Mouse (Mus musculus): ENCODE results near the gene Fam3b. TPM values are rescaled to one million over a fixed set of nuclear protein-coding genes. Genes with fewer than 3 reads are reported as not detected.

Gene Fam3b
- polyA plus RNA-seq, 1 experiment from 2014 or later = 2.2 TPM

GRCm38 (mm10) chr16:97476524-97476923 lies 38.1 kb downstream of the Fam3b start:
- no peak for ATAC-seq (ENCODE audit: insufficient number of reproducible peaks, low FRiP score, low TSS enrichment, low read depth)
- no peak overlapping the region for H3K27ac ChIP-seq
- no peak overlapping the region for H3K4me3 ChIP-seq
- H3K4me2 ChIP-seq = no peak overlapping the region
- no peaks in the 10 kb centered on the region for H3K27me3 ChIP-seq
- no peaks in the 10 kb centered on the region for H3K4me1 ChIP-seq
- 71% methylated on average over 1 of the region's 1 CpGs for WGBS
- H3K9ac ChIP-seq = no peak overlapping the region
- H3K36me3 ChIP-seq = no peaks in the 10 kb centered on the region
- H3K9me3 ChIP-seq = no peaks in the 10 kb centered on the region

GRCm38 (mm10) chr16:97475581-97475980 lies 39.0 kb downstream of the Fam3b start:
- Histone ChIP-seq H3K4me1 (no peaks in the 10 kb centered on the region), H3K36me3 (no peaks in the 10 kb centered on the region), H3K9ac (no peak overlapping the region), H3K9me3 (no peaks in the 10 kb centered on the region), H3K27ac (no peak overlapping the region), H3K4me3 (no peak overlapping the region), H3K4me2 (no peak overlapping the region), H3K27me3 (no peaks in the 10 kb centered on the region)
- 84% methylated on average over 3 of the region's 3 CpGs for WGBS
- no peak for ATAC-seq (ENCODE audit: insufficient number of reproducible peaks, low FRiP score, low TSS enrichment, low read depth)

GRCm38 (mm10) chr16:97474671-97475070 lies 39.9 kb downstream of the Fam3b start:
- Histone ChIP-seq H3K4me2 (no peak overlapping the region), H3K36me3 (no peaks in the 10 kb centered on the region), H3K27me3 (no peaks in the 10 kb centered on the region), H3K9me3 (no peaks in the 10 kb centered on the region), H3K9ac (no peak overlapping the region), H3K27ac (no peak overlapping the region), H3K4me1 (no peaks in the 10 kb centered on the region), H3K4me3 (no peak overlapping the region)
- no peak for ATAC-seq (ENCODE audit: insufficient number of reproducible peaks, low FRiP score, low TSS enrichment, low read depth)
- 80% methylated on average over 2 of the region's 2 CpGs for WGBS

- WGBS = 75% methylated on average over 4 of the region's 4 CpGs
- H3K36me3 ChIP-seq = no peaks in the 10 kb centered on the region
- H3K27me3 ChIP-seq = no peaks in the 10 kb centered on the region
- H3K9ac ChIP-seq = no peak overlapping the region
- no peak overlapping the region for H3K4me2 ChIP-seq
- no peaks in the 10 kb centered on the region for H3K4me1 ChIP-seq
- no peak for ATAC-seq (ENCODE audit: insufficient number of reproducible peaks, low FRiP score, low TSS enrichment, low read depth)
- no peaks in the 10 kb centered on the region for H3K9me3 ChIP-seq
- H3K4me3 ChIP-seq = no peak overlapping the region
- H3K27ac ChIP-seq = no peak overlapping the region
These were observed 46.4 kb downstream of the Fam3b start for GRCm38 (mm10) chr16:97467993-97468791.

- Histone ChIP-seq H3K4me3 (no peak overlapping the region), H3K27ac (no peak overlapping the region), H3K36me3 (no peaks in the 10 kb centered on the region), H3K4me2 (no peak overlapping the region), H3K4me1 (peaks cover 5% of the 10 kb centered on the region; the same call in 1 of the 2 replicates), H3K27me3 (no peaks in the 10 kb centered on the region), H3K9me3 (no peaks in the 10 kb centered on the region), H3K9ac (no peak overlapping the region)
- WGBS = 69% methylated on average over 3 of the region's 3 CpGs
- no peak for ATAC-seq (ENCODE audit: insufficient number of reproducible peaks, low FRiP score, low TSS enrichment, low read depth)
These were observed 47.1 kb downstream of the Fam3b start for GRCm38 (mm10) chr16:97467472-97467871.

- no peak for ATAC-seq (ENCODE audit: insufficient number of reproducible peaks, low FRiP score, low TSS enrichment, low read depth)
- Histone ChIP-seq H3K4me2 (no peak overlapping the region), H3K4me3 (no peak overlapping the region), H3K9ac (no peak overlapping the region), H3K9me3 (no peaks in the 10 kb centered on the region), H3K27ac (no peak overlapping the region), H3K4me1 (peaks cover 10% of the 10 kb centered on the region; the same call in 1 of the 2 replicates), H3K27me3 (no peaks in the 10 kb centered on the region), H3K36me3 (no peaks in the 10 kb centered on the region)
- WGBS = 53% methylated on average over 4 of the region's 4 CpGs
These were observed 48.2 kb downstream of the Fam3b start for GRCm38 (mm10) chr16:97466182-97466957.

GRCm38 (mm10) chr16:97462481-97463181 lies 52.0 kb downstream of the Fam3b start, which contains the start of gene Mx1:
TSS of gene Mx1 (minus strand) at chr16:97462907.
- no peaks in the 10 kb centered on the region for H3K9me3 ChIP-seq
- peaks cover 10% of the 10 kb centered on the region; the same call in 1 of the 2 replicates for H3K4me1 ChIP-seq
- H3K27me3 ChIP-seq = no peaks in the 10 kb centered on the region
- no peaks in the 10 kb centered on the region for H3K36me3 ChIP-seq
- no peak within 1 kb of the TSS for H3K4me3 ChIP-seq
- WGBS = 17% methylated on average over 4 of the region's 4 CpGs
- ATAC-seq (ENCODE audit: insufficient number of reproducible peaks, low FRiP score, low TSS enrichment, low read depth) = 0 out of 2 replicates have a peak, but pooled peaks have one; percentile 35
- no peak within 1 kb of the TSS for H3K27ac ChIP-seq
- H3K9ac ChIP-seq = no peak within 1 kb of the TSS
- H3K4me2 ChIP-seq = peak within 1 kb of the TSS; percentile 20; the same call in 1 of the 2 replicates

- no peaks in the 10 kb centered on the region for H3K9me3 ChIP-seq
- H3K4me2 ChIP-seq = no peak overlapping the region
- WGBS = 59% methylated on average over 2 of the region's 2 CpGs
- no peak for ATAC-seq (ENCODE audit: insufficient number of reproducible peaks, low FRiP score, low TSS enrichment, low read depth)
- H3K36me3 ChIP-seq = no peaks in the 10 kb centered on the region
- H3K27ac ChIP-seq = no peak overlapping the region
- H3K27me3 ChIP-seq = no peaks in the 10 kb centered on the region
- H3K4me3 ChIP-seq = no peak overlapping the region
- no peak overlapping the region for H3K9ac ChIP-seq
- H3K4me1 ChIP-seq = peaks cover 10% of the 10 kb centered on the region; the same call in 1 of the 2 replicates
These were observed 53.3 kb downstream of the Fam3b start for GRCm38 (mm10) chr16:97461271-97461670.

- no peak overlapping the region for H3K9ac ChIP-seq
- H3K4me2 ChIP-seq = no peak overlapping the region
- ATAC-seq (ENCODE audit: insufficient number of reproducible peaks, low FRiP score, low TSS enrichment, low read depth) = no peak
- no peaks in the 10 kb centered on the region for H3K36me3 ChIP-seq
- H3K27ac ChIP-seq = no peak overlapping the region
- no peak overlapping the region for H3K4me3 ChIP-seq
- H3K27me3 ChIP-seq = no peaks in the 10 kb centered on the region
- peaks cover 10% of the 10 kb centered on the region; the same call in 1 of the 2 replicates for H3K4me1 ChIP-seq
- WGBS = 57% methylated on average over 1 of the region's 1 CpGs
- no peaks in the 10 kb centered on the region for H3K9me3 ChIP-seq
These were observed 54.8 kb downstream of the Fam3b start for GRCm38 (mm10) chr16:97459831-97460230.

GRCm38 (mm10) chr16:97447386-97447785 lies 67.2 kb downstream of the Fam3b start:
- Histone ChIP-seq H3K36me3 (no peaks in the 10 kb centered on the region), H3K4me2 (no peak overlapping the region), H3K27ac (no peak overlapping the region), H3K9ac (no peak overlapping the region), H3K4me1 (no peaks in the 10 kb centered on the region), H3K27me3 (no peaks in the 10 kb centered on the region), H3K4me3 (no peak overlapping the region), H3K9me3 (no peaks in the 10 kb centered on the region)
- no peak for ATAC-seq (ENCODE audit: insufficient number of reproducible peaks, low FRiP score, low TSS enrichment, low read depth)

- ATAC-seq (ENCODE audit: insufficient number of reproducible peaks, low FRiP score, low TSS enrichment, low read depth) = no peak
- no peaks in the 10 kb centered on the region for H3K27me3 ChIP-seq
- no peak overlapping the region for H3K4me3 ChIP-seq
- H3K9me3 ChIP-seq = no peaks in the 10 kb centered on the region
- no peak overlapping the region for H3K4me2 ChIP-seq
- no peak overlapping the region for H3K27ac ChIP-seq
- WGBS = 50% methylated on average over 14 of the region's 14 CpGs
- H3K36me3 ChIP-seq = no peaks in the 10 kb centered on the region
- H3K9ac ChIP-seq = no peak overlapping the region
- H3K4me1 ChIP-seq = no peaks in the 10 kb centered on the region
These were observed 70.8 kb downstream of the Fam3b start for GRCm38 (mm10) chr16:97443670-97444263.

All from limb, embryonic 15.5 days (tissue).